Mouse (Mus musculus) forebrain, embryonic 10.5 days (tissue): ENCODE data around the gene Tgif2. TPM values are rescaled to one million over a fixed set of nuclear protein-coding genes. Genes with fewer than 3 reads are reported as not detected.
"Not testable (repeated sequence)": the region's sequence is repeated elsewhere in the genome, so short reads cannot be mapped to it uniquely, and the experiment has no call there.

Experiments
- DNase-seq: peaks from one replicate; pipeline ENCODE4 v3.0.0-alpha.2; 2017; ENCODE audit warnings: low spot score; ENCODE audit errors: extremely low spot score
- H3K27ac ChIP-seq: fragments of 300-500 bp; sonication (generic); 2 replicates; pipeline ENCODE4 v1.5.1; 2016; ENCODE audit warnings: mild to moderate bottlenecking
- H3K27me3 ChIP-seq: fragments of 300-500 bp; sonication (generic); 2 replicates; pipeline ENCODE4 v1.6.1; 2016; ENCODE audit warnings: mild to moderate bottlenecking; ENCODE audit not compliant: poor library complexity, severe bottlenecking
- H3K36me3 ChIP-seq: fragments of 300-500 bp; sonication (generic); replicated peaks from 2 replicates; pipeline ENCODE4 v1.6.1; 2016; ENCODE audit warnings: mild to moderate bottlenecking, moderate library complexity
- H3K4me1 ChIP-seq: fragments of 300-500 bp; sonication (generic); 2 replicates; pipeline ENCODE4 v1.6.1; 2016
- H3K4me3 ChIP-seq: fragments of 300-500 bp; sonication (generic); 2 replicates; pipeline ENCODE4 v1.5.1; 2016; ENCODE audit warnings: mild to moderate bottlenecking, moderate library complexity
- H3K9me3 ChIP-seq: fragments of 300-500 bp; sonication (generic); 2 replicates; pipeline ENCODE4 v1.6.1; 2016; ENCODE audit warnings: mild to moderate bottlenecking, moderate library complexity
- WGBS: fragments of 180-500 bp; shearing (Covaris S2); methylation state at CpG from one replicate; pipeline ENCODE4 v1.1.7; 2016; 5-methylcytosine and 5-hydroxymethylcytosine counted together
- polyA plus RNA-seq: library from polyadenylated mRNA; unstranded; fragments of >200 nt; fragmentation: Nextera tagmentation; extraction: Ambion mirVana; gene quantifications from 2 replicates; pipeline ENCODE4 v1.2.1, GENCODE M21; 2016

Gene Tgif2
- polyA plus RNA-seq, 1 experiment from 2014 or later, result 109 TPM

DNA sequence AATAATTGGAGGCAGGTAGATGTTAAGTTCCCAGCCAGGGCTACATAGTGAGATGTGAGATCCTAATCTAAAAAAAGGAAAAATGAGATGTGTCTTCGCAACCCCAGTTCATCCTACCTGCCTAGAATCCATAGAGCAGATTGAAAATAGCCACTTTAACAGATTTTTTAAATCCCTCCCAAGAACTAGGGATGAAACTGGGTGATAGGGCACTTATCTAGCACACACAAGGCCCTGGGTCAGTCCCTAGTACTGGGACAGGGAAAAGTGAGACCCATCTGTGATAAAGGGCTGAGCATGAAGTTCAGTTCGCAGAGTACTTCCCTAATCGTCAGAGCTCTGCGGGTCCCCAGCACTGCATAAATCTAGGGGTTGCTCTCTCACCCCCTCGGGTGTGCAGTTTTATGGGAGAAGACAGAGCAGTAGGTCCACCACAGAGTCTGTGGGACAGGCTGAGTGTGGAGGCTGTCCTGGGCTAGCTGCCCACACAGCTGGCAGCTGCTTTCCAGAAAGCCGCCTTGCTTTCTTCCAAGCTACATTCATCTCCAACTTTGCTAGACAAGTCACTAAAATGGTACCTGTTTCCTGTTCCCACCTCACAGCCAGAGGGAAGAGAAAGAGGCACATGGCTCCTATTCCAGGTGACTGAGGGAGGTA is 8.8 kb downstream of the Tgif2 start:
- no peak overlapping the region for H3K4me3 ChIP-seq
- H3K4me1 ChIP-seq, result peaks cover 35% of the 10 kb centered on the region
- WGBS, result 95% methylated on average over 6 of the region's 6 CpGs
- H3K9me3 ChIP-seq, result no peaks in the 10 kb centered on the region
- peaks cover 97% of the 10 kb centered on the region for H3K36me3 ChIP-seq
- DNase-seq, result no peak
- H3K27me3 ChIP-seq, result no peaks in the 10 kb centered on the region
- no peak overlapping the region for H3K27ac ChIP-seq

DNA sequence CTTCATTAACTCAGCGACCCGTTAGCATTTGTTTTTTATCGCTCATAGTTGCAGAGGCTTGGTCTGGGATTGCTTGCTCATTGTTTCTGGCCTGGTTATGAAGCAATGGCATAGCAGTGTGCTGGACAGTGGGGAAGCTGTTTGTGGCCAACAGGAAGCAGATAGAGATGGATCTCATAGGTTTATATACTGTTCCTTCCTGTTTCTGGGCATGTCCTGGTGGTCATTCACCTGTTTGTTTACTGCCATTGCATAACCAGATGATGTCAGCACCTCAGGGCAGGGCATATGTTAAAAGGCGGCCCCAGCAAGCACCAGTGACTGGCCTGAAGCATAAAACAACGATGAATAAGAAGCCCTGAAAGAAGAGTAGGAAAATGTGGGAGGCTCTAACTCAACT is 10.7 kb downstream of the Tgif2 start:
- Histone ChIP-seq H3K4me1 (peaks cover 17% of the 10 kb centered on the region), H3K36me3 (peaks cover 95% of the 10 kb centered on the region), H3K4me3 (no peak overlapping the region), H3K9me3 (no peaks in the 10 kb centered on the region), H3K27me3 (no peaks in the 10 kb centered on the region), H3K27ac (no peak overlapping the region)
- no peak for DNase-seq
- 93% methylated on average over 5 of the region's 5 CpGs for WGBS

- H3K36me3 ChIP-seq, result peaks cover 93% of the 10 kb centered on the region
- H3K4me1 ChIP-seq, H3K9me3 ChIP-seq, H3K27ac ChIP-seq, DNase-seq, H3K27me3 ChIP-seq, H3K4me3 ChIP-seq: not testable (repeated sequence)
- WGBS, result 94% methylated on average over 8 of the region's 13 CpGs
Observed at GRCm38 (mm10) chr2:156853584-156853983, 13.8 kb downstream of the Tgif2 start.

DNA sequence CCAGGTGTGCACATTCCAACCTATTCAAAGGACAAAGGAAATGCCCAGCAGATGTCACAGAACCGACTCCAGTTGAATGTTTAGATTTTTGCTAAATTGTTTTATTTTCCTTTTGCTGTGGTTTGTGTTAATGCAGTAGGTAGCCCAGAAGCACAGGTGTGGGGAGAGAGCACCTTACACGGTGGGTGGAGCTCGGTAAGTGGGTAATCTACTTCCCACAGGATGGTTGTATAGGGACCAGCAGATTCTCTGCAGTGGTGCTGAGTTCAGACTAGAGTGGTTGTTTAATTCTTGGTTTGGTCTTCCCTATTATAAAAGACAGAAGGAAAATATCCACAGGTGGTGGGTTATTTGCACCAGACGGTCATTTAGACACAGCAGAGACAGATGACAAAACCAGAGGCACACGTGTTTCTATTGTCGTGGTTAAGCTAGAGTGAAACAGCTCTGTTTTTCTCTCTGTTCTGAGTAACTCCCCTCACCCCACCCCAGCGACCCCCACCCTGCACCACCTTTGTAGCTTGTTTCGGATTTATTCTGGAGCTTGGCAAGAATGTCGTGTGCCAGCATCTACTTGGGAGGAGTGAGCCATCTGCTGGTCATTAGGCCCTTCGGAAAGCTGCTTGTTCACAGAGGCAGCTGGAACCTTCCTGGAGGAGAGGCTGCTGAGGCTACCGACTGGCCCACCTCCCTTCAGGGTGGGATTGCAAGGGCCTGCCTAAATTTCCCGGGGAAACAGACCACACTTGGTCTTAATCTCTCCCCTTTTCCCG is 14.4 kb downstream of the Tgif2 start:
- not testable (repeated sequence) for H3K4me1 ChIP-seq, DNase-seq, H3K27ac ChIP-seq, H3K27me3 ChIP-seq, H3K9me3 ChIP-seq, H3K4me3 ChIP-seq
- WGBS, result 57% methylated on average over 13 of the region's 13 CpGs
- peaks cover 92% of the 10 kb centered on the region for H3K36me3 ChIP-seq

DNA sequence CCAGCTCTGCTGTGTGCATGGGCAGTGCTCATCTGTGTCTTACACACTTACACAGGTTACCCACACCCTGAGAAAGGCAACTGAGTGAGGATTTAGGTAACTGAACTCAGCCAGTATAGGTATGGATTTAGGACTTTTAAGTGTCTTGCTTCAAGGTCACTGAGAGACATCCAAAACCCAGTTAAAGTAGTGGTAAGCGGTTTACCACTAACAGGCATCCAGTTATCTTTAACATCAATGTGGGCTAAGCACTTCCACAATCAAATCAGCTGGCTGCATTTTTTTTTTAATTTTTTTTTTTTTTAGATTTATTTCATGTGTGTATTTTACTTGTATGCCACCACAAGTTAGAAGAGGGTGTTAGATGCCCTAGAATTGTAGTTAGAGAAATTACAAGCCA is 16.5 kb downstream of the Tgif2 start:
- WGBS, result 97% methylated on average over 1 of the region's 1 CpGs
- Histone ChIP-seq H3K27ac (no peak overlapping the region), H3K4me3 (no peak overlapping the region), H3K4me1 (peaks cover 7% of the 10 kb centered on the region), H3K9me3 (no peaks in the 10 kb centered on the region), H3K36me3 (peaks cover 85% of the 10 kb centered on the region), H3K27me3 (no peaks in the 10 kb centered on the region)
- no peak for DNase-seq

GRCm38 (mm10) chr2:156857385-156857791 is 17.6 kb downstream of the Tgif2 start:
- 84% methylated on average over 3 of the region's 3 CpGs for WGBS
- no peak overlapping the region for H3K4me3 ChIP-seq
- H3K36me3 ChIP-seq, result peaks cover 75% of the 10 kb centered on the region
- peaks cover 15% of the 10 kb centered on the region for H3K4me1 ChIP-seq
- DNase-seq, result no peak
- H3K27ac ChIP-seq, result no peak overlapping the region
- H3K9me3 ChIP-seq, result no peaks in the 10 kb centered on the region
- H3K27me3 ChIP-seq, result no peaks in the 10 kb centered on the region

GRCm38 (mm10) chr2:156857835-156858234 is 18.0 kb downstream of the Tgif2 start, which contains the start of gene 4930518I15Rik:
4930518I15Rik (minus strand) TSS chr2:156857946.
- WGBS, result 90% methylated on average over 2 of the region's 2 CpGs
- no peak within 1 kb of the TSS for H3K27ac ChIP-seq
- H3K4me1 ChIP-seq, result peaks cover 15% of the 10 kb centered on the region
- DNase-seq, result no peak
- peaks cover 70% of the 10 kb centered on the region for H3K36me3 ChIP-seq
- no peak within 1 kb of the TSS for H3K4me3 ChIP-seq
- no peaks in the 10 kb centered on the region for H3K9me3 ChIP-seq
- no peaks in the 10 kb centered on the region for H3K27me3 ChIP-seq

DNA sequence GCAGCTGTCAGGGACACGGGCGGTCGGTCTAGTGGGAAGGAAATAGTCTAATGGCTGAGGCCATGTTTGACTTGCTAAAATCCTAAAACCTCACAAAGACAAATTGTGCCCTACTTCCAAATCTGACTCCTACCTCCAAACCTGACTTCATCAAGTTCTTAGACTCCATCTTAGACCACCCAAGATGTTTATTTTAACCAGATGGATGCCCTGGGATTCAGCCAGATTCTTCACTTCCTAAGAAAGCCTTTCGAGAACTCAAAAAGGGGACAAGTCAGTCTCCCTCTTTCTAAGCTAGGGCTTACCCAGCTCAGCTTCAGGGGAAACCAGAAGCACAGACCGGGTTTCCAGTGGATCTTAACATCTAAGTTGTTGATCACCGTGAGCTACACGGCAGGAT is 18.9 kb downstream of the Tgif2 start:
- H3K9me3 ChIP-seq, result no peaks in the 10 kb centered on the region
- 94% methylated on average over 7 of the region's 7 CpGs for WGBS
- peaks cover 65% of the 10 kb centered on the region for H3K36me3 ChIP-seq
- H3K27ac ChIP-seq, result no peak overlapping the region
- peaks cover 18% of the 10 kb centered on the region for H3K4me1 ChIP-seq
- H3K4me3 ChIP-seq, result no peak overlapping the region
- DNase-seq, result no peak
- H3K27me3 ChIP-seq, result no peaks in the 10 kb centered on the region

DNA sequence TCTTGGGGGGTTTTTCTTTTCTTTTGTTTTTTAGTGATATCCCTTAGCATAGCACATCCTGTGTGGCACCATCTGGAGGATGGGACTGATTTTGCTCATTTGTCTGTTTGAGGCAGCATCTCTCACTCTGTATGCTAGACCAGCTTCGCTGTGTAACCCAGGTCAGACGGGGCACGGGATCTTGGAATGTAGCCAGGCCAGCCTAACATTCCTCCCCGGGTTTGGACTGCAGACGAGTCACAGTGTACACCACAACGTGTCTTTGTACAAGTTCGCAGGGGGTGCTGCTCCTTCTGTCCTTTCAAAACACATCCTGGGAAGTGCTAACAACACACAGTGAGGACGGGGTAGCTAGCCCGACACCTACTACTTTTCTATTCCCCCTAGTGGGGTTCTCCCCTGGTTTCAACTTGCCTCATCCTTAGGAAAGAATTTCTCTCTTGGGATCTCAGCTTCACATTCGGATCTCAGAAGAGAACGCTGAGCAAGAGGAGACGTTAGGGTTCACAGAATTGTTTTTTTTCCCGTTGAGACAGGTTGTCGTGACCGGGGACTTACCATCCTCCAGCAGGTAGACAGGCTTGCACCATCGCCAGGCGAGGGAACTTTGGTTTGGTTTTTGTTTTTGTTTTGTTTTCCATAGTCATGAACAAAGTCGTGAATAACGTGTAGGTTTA is 22.4 kb downstream of the Tgif2 start:
- Histone ChIP-seq H3K9me3 (no peaks in the 10 kb centered on the region), H3K27ac (peak overlapping the region; percentile 92), H3K4me1 (peaks cover 27% of the 10 kb centered on the region), H3K4me3 (peak overlapping the region; percentile 97), H3K27me3 (no peaks in the 10 kb centered on the region), H3K36me3 (peaks cover 59% of the 10 kb centered on the region)
- under 1% methylated on average over 19 of the region's 19 CpGs for WGBS
- DNase-seq, result peak; percentile 40

DNA sequence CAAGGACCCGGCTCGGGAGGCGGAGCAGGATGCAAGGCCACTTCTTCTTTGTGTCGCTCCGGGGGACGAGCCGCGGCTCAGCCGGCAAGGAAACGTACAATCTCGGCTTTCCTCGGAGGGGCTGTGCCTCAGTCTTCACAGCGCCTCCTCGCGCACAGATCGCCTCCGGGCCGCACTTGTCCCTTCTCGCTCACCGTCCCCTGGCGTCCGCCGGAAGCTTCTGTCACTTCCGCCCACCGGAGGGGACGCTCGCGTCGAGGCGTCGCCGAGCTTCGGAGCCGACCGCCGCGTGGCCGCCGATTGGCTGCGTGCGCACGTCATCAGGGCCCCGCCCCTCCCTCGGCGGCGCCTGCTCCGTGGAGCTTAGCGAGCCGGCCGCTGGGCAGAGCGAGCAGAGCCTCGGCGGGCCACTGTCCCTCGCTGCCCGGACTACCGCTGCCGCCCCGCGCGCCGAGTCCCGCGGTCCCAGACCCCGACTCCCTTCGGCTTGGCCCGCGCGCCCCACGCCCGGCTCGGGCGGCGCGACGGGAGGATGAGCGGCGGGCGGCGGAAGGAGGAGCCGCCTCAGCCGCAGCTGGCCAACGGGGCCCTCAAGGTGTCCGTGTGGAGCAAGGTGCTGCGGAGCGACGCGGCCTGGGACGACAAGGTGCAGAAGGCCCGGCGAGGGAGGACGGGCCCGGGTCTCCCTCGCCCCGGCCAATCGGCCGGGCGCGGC is 23.1 kb downstream of the Tgif2 start, which contains the start of gene Rab5if:
Rab5if (plus strand) TSS at position 357 of the 715 bp plus-strand sequence.
- H3K27me3 ChIP-seq, result no peaks in the 10 kb centered on the region
- H3K4me3 ChIP-seq, result peak within 1 kb of the TSS; percentile 97
- DNase-seq, result peak; percentile 98
- H3K27ac ChIP-seq, result peak within 1 kb of the TSS; percentile 92
- WGBS, result under 1% methylated on average over 98 of the region's 98 CpGs
- peaks cover 61% of the 10 kb centered on the region for H3K36me3 ChIP-seq
- H3K4me1 ChIP-seq, result peaks cover 27% of the 10 kb centered on the region
- no peaks in the 10 kb centered on the region for H3K9me3 ChIP-seq

DNA sequence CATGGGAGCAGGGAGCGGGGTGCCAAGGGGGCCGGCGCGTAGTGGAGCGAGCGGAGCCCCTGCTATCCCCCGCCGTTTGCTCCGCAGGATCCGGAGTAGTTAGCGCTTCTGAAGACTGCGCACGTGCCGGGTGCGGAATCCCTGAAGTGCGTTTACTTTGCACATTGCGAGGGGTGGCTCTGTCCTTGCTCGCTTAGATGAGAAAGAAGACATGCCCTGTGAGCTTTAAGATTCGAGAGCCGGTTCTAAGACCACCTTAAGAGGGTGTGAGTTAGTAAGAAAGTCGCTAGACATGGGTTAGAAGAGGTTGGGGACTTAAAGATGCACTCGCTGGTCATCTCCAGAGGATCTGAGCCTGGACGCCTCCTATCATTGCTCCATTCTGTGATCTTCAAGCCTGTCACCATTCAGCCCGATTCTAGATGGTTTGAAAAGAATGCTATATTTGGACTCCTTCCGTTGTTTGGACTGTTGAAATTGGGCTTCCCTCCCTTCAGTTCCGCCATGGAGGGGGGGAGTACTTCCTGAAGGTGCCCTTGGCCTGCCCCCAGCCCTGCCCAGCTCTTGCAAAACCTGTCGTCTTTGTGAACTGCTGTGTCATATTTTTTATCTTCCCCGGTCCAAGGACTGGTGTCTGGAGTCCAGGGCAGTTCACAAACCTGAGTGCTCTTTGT is 23.8 kb downstream of the Tgif2 start:
- H3K36me3 ChIP-seq, result peaks cover 61% of the 10 kb centered on the region

GRCm38 (mm10) chr2:156864481-156864880 is 24.7 kb downstream of the Tgif2 start:
- 83% methylated on average over 3 of the region's 3 CpGs for WGBS
- H3K36me3 ChIP-seq, result peaks cover 62% of the 10 kb centered on the region
- peak overlapping the region; percentile 97 for H3K4me3 ChIP-seq
- DNase-seq, result no peak
- no peaks in the 10 kb centered on the region for H3K9me3 ChIP-seq
- no peak overlapping the region for H3K27ac ChIP-seq
- peaks cover 27% of the 10 kb centered on the region for H3K4me1 ChIP-seq
- no peaks in the 10 kb centered on the region for H3K27me3 ChIP-seq

More for the DNA sequence above, 23.8 kb downstream of the Tgif2 start:
- H3K4me3 ChIP-seq, result peak overlapping the region; percentile 97
- WGBS, result 5% methylated on average over 28 of the region's 28 CpGs
- no peaks in the 10 kb centered on the region for H3K27me3 ChIP-seq
- H3K9me3 ChIP-seq, result no peaks in the 10 kb centered on the region
- peak overlapping the region; percentile 92 for H3K27ac ChIP-seq
- DNase-seq, result no peak
- peaks cover 27% of the 10 kb centered on the region for H3K4me1 ChIP-seq
